Mouse (Mus musculus) left cerebral cortex, postnatal 10 days (tissue): ENCODE data around the gene Prnp. TPM values are rescaled to one million over a fixed set of nuclear protein-coding genes. Genes with fewer than 3 reads are reported as not detected.

ENCODE experiments used
- DNase-seq, 2 experiments: peaks; one replicate each; pipeline ENCODE4 v3.0.0; 2021 to 2022; ENCODE audit warnings: low spot score in 2 of 2, mixed read lengths in 1 of 2; ENCODE audit errors: extremely low spot score in 1 of 2
- intact Hi-C: fragments of 180-260 bp; cut with DNase I; formaldehyde crosslinking; loops from one replicate; pipeline ENCODE4 v1.15.1; 2025
- total RNA-seq, 2 experiments: library from RNA; stranded (reverse); gene quantifications; 2 replicates each; pipeline ENCODE4 v1.2.3; 2021

Prnp gene
- 100 to 1,000 TPM; 384 to 392 TPM for total RNA-seq

GRCm38 (mm10) chr2:131909683-131910572 is at the start of gene Prnp, which contains the start of gene Prn:
Gene Prnp (plus strand): TSS chr2:131909928.
Gene Prn (plus strand): TSS chr2:131909957.
- peak; percentile 87 to 96 for DNase-seq
- intact Hi-C loops: loop anchor here (5.0 kb wide), 1 partner anchor 63 kb away; no protein-coding TSS in a partner anchor

GRCm38 (mm10) chr2:131862617-131863275 is 47.0 kb upstream of the Prnp start:
- DNase-seq: no peak
- intact Hi-C loops: no loop called here

GRCm38 (mm10) chr2:131863472-131863871 is 46.3 kb upstream of the Prnp start:
- DNase-seq: no peak

GRCm38 (mm10) chr2:131864262-131864796 is 45.4 kb upstream of the Prnp start:
- intact Hi-C loops: no loop called here
- DNase-seq: no peak

More at GRCm38 (mm10) chr2:131863472-131863871, 46.3 kb upstream of the Prnp start:
- intact Hi-C loops: no loop called here

- intact Hi-C loops: no loop called here
- no peak for DNase-seq
These were observed 43.1 kb upstream of the Prnp start for GRCm38 (mm10) chr2:131866676-131867075.

GRCm38 (mm10) chr2:131868983-131869382 is 40.7 kb upstream of the Prnp start:
- DNase-seq: no peak
- intact Hi-C loops: no loop called here

- DNase-seq: no peak
- intact Hi-C loops: no loop called here
These were observed 36.4 kb upstream of the Prnp start for GRCm38 (mm10) chr2:131873376-131873775.

- intact Hi-C loops: no loop called here
- DNase-seq: no peak
These were observed 33.0 kb upstream of the Prnp start for GRCm38 (mm10) chr2:131876551-131877265.

GRCm38 (mm10) chr2:131881766-131882165 is 28.0 kb upstream of the Prnp start:
- intact Hi-C loops: loop anchor here (5.0 kb wide), 1 partner anchor 34 kb away; no protein-coding TSS in a partner anchor
- DNase-seq: no peak

- intact Hi-C loops: loop anchor here (5.0 kb wide), 1 partner anchor 36 kb away; no protein-coding TSS in a partner anchor
- peak in 1 of 2 experiments; percentile 73 for DNase-seq
These were observed 26.6 kb upstream of the Prnp start for GRCm38 (mm10) chr2:131883136-131883535.

GRCm38 (mm10) chr2:131886503-131887160 is 23.1 kb upstream of the Prnp start:
- intact Hi-C loops: no loop called here

GRCm38 (mm10) chr2:131888233-131888632 is 21.5 kb upstream of the Prnp start:
- intact Hi-C loops: no loop called here

More at GRCm38 (mm10) chr2:131886503-131887160, 23.1 kb upstream of the Prnp start:
- DNase-seq: no peak

GRCm38 (mm10) chr2:131892534-131892933 is 17.2 kb upstream of the Prnp start:
- DNase-seq: peak in 1 of 2 experiments; percentile 53
- intact Hi-C loops: no loop called here

More at GRCm38 (mm10) chr2:131888233-131888632, 21.5 kb upstream of the Prnp start:
- no peak for DNase-seq

- intact Hi-C loops: no loop called here
- DNase-seq: no peak
These were observed 14.6 kb upstream of the Prnp start for GRCm38 (mm10) chr2:131895106-131895505.

- DNase-seq: no peak
- intact Hi-C loops: no loop called here
These were observed 13.7 kb upstream of the Prnp start for GRCm38 (mm10) chr2:131896011-131896410.

- DNase-seq: no peak
- intact Hi-C loops: no loop called here
These were observed 12.2 kb upstream of the Prnp start for GRCm38 (mm10) chr2:131897336-131898109.

- intact Hi-C loops: no loop called here
- no peak for DNase-seq
These were observed 7.3 kb upstream of the Prnp start for GRCm38 (mm10) chr2:131902423-131902822.
